Mouse (Mus musculus) thymus, adult 2 months (tissue): ENCODE data around the gene Rsph6a. TPM values are rescaled to one million over a fixed set of nuclear protein-coding genes. Genes with fewer than 3 reads are reported as not detected.

Source experiments
- DNase-seq: peaks from one replicate; pipeline ENCODE4 v3.0.0; 2021
- H3K27ac ChIP-seq: fragments of 200-500 bp; 2 replicates; pipeline ENCODE4 v1.5.1; 2012; ENCODE audit warnings: low read length, control low read depth; ENCODE audit not compliant: control insufficient read depth, insufficient read depth
- H3K27me3 ChIP-seq: fragments of 200-500 bp; 2 replicates; pipeline ENCODE4 v1.6.1; 2012; ENCODE audit warnings: mild to moderate bottlenecking, low read length, moderate library complexity, mixed read lengths; ENCODE audit not compliant: control insufficient read depth, insufficient read depth
- H3K36me3 ChIP-seq: fragments of 200-500 bp; 2 replicates; pipeline ENCODE4 v1.6.1; 2012; ENCODE audit warnings: mild to moderate bottlenecking, low read length, moderate library complexity; ENCODE audit not compliant: control insufficient read depth, insufficient read depth
- H3K4me1 ChIP-seq: fragments of 200-500 bp; replicated peaks from 2 replicates; pipeline ENCODE4 v1.6.1; 2012; ENCODE audit warnings: low read length; ENCODE audit not compliant: control insufficient read depth, insufficient read depth
- H3K4me3 ChIP-seq: fragments of 200-500 bp; 2 replicates; pipeline ENCODE4 v1.5.1; 2012; ENCODE audit warnings: mild to moderate bottlenecking, low read length, control low read depth, moderate library complexity; ENCODE audit not compliant: control insufficient read depth, insufficient read depth
- CTCF ChIP-seq: fragments of 200-500 bp; IDR thresholded peaks from 2 replicates; pipeline ENCODE4 v1.5.1; 2012; ENCODE audit warnings: mild to moderate bottlenecking, control low read depth, low read length, moderate library complexity, borderline replicate concordance; ENCODE audit not compliant: control insufficient read depth, poor library complexity, insufficient read depth; ENCODE audit errors: extremely low read depth
- POLR2A ChIP-seq: fragments of 200-500 bp; IDR thresholded peaks from 2 replicates; pipeline ENCODE4 v1.6.1; 2012; ENCODE audit warnings: mild to moderate bottlenecking, low read length, control low read depth, moderate library complexity; ENCODE audit not compliant: control insufficient read depth, poor library complexity, insufficient read depth; ENCODE audit errors: extremely low read depth
- WGBS: fragments of 180-500 bp; shearing (Covaris S2); methylation state at CpG from one replicate; pipeline ENCODE4 v1.1.7; 2018; 5-methylcytosine and 5-hydroxymethylcytosine counted together
- polyA plus RNA-seq: library from polyadenylated mRNA; depleted of rRNA; stranded (reverse); fragments of >200 nt; gene quantifications from 2 replicates; pipeline ENCODE4 v1.2.3, GENCODE M21; 2012

Rsph6a gene
- polyA plus RNA-seq, 1 experiment = 0.18 TPM

DNA sequence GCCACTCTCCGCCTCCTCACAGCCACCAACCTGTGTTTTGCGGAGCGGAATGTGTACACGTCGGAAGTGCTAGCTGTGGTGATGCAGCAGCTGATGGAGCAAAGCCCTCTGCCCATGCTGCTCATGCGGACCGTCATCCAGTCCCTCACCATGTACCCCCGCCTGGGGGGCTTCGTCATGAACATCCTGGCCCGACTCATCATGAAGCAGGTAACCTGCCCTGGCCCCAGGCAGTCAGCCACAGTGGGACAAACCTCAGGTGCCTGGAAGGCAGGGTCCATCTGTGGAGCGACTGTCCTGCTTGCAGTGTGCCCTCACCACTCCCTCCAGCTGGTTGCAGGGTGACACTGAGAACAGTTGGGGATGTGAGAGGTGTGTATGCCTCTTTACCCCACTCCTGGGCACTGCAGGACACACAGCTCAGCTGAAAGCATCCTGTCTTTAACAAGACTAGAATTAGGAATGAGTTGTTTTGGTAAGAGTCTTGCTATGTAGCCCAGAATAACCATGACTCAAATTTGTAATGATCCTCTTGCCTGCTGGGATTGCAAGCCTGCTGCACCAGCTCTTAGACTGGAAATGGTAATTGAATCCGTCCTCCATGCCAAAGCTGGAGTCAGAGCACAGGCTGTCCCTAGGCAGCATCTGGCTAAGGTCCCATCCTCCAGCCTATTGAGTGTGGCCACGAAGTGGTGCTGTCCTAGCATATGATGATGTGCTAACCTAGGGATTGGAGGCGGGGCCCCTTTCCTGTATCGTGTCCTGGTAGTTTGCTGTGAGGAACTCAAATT lies 1.9 kb upstream of the Rsph6a start:
- Histone ChIP-seq H3K4me3 (no peak overlapping the region), H3K27me3 (no peaks in the 10 kb centered on the region), H3K4me1 (no peaks in the 10 kb centered on the region), H3K36me3 (peaks cover 23% of the 10 kb centered on the region), H3K27ac (no peak overlapping the region)
- TF ChIP-seq CTCF = no peak
- TF ChIP-seq POLR2A = no peak
- DNase-seq = no peak
- 95% methylated on average over 15 of the region's 15 CpGs for WGBS

DNA sequence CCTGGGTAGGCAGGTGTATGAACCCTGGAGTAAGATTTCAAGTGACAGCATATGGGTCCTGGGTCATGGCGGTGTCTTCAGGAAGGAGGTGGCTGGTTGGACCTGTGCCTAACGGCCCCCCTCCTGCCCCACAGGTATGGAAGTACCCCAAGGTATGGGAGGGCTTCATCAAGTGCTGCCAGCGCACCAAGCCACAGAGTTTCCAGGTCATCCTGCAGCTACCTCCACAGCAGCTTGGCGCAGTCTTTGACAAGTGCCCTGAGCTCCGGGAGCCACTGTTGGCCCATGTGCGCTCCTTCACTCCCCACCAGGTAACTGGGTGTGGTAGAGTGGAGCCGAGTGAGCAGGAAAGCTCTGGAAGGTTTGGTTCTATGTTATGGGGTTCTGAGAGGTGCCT lies 1.4 kb upstream of the Rsph6a start:
- no peak overlapping the region for H3K27ac ChIP-seq
- H3K4me1 ChIP-seq = no peaks in the 10 kb centered on the region
- TF ChIP-seq CTCF = no peak
- TF ChIP-seq POLR2A = no peak
- H3K27me3 ChIP-seq = no peaks in the 10 kb centered on the region
- WGBS = 99% methylated on average over 7 of the region's 7 CpGs
- H3K4me3 ChIP-seq = no peak overlapping the region
- no peak for DNase-seq
- peaks cover 20% of the 10 kb centered on the region for H3K36me3 ChIP-seq

DNA sequence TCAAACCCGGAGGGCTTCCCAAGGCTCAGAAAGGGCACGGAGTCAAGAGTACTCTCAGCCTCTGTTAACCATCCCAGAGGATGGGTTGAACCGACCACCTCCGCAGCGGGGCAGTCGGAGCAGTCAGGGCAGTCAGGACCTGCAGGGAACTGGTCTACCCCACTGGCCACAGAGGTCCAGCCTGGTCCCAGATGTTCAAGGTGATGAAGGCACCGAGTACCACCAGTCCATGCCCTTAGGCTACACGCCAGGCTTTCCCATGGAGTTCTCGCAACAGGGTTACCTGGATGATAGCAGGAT lies 237 bp downstream of the Rsph6a start:
- Histone ChIP-seq H3K27ac (no peak overlapping the region), H3K4me3 (no peak overlapping the region), H3K4me1 (no peaks in the 10 kb centered on the region), H3K36me3 (peaks cover 7% of the 10 kb centered on the region), H3K27me3 (no peaks in the 10 kb centered on the region)
- TF ChIP-seq POLR2A = no peak
- TF ChIP-seq CTCF = no peak
- no peak for DNase-seq
- 92% methylated on average over 9 of the region's 9 CpGs for WGBS

- Histone ChIP-seq H3K4me1 (no peaks in the 10 kb centered on the region), H3K4me3 (no peak overlapping the region), H3K27ac (no peak overlapping the region), H3K36me3 (peaks cover 5% of the 10 kb centered on the region), H3K27me3 (no peaks in the 10 kb centered on the region)
- no peak for TF ChIP-seq CTCF
- no peak for TF ChIP-seq POLR2A
- no peak for DNase-seq
- WGBS = 98% methylated on average over 8 of the region's 8 CpGs
These were observed 618 bp downstream of the Rsph6a start for GRCm38 (mm10) chr7:19055108-19055507.

DNA sequence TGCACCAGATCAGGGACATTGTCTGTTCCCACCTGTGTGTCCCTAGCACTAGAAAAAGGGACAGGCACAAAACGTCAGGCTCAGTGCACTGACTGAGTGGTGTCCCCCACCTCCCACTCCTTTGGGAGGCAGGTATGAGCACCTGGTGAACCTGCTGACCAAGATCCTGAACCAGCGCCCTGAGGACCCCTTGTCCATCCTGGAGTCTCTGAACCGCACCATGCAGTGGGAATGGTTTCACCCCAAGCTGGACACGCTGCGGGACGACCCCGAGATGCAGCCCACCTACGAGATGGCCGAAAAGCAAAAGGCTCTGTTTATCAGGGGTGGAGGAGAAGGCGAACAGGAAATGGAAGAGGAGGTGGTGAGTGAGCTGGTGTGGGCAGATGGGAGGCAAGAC lies 2.9 kb downstream of the Rsph6a start:
- no peak for DNase-seq
- H3K27me3 ChIP-seq = no peaks in the 10 kb centered on the region
- no peaks in the 10 kb centered on the region for H3K36me3 ChIP-seq
- WGBS = 71% methylated on average over 10 of the region's 10 CpGs
- TF ChIP-seq CTCF = no peak
- TF ChIP-seq POLR2A = no peak
- no peak overlapping the region for H3K4me3 ChIP-seq
- no peak overlapping the region for H3K27ac ChIP-seq
- H3K4me1 ChIP-seq = no peaks in the 10 kb centered on the region

DNA sequence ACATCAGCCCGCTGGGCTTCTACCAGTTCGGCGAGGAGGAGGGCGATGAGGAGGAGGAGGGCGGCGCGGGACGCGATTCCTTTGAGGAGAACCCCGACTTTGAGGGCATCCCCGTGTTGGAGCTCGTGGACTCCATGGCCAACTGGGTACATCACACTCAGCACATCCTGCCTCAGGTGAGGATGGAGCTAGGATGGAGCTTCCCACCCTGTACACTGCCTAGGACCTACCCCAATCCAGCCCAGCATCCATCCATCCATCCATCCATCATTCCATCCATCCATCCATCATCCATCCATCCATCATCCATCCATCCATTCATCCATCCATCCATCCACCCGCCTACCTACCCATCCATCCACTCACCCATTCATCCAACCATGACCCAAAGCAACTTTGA lies 11.4 kb downstream of the Rsph6a start:
- 57% methylated on average over 13 of the region's 13 CpGs for WGBS
- Histone ChIP-seq H3K4me3 (no peak overlapping the region), H3K27me3 (peaks cover 8% of the 10 kb centered on the region; the same call in 1 of the 2 replicates)

More for the DNA sequence above, 11.4 kb downstream of the Rsph6a start:
- no peak for DNase-seq
- Histone ChIP-seq H3K36me3 (no peaks in the 10 kb centered on the region), H3K4me1 (no peaks in the 10 kb centered on the region), H3K27ac (no peak overlapping the region)
- TF ChIP-seq POLR2A (no peak), CTCF (no peak)
